Mouse (Mus musculus): ENCODE results near the gene Tacc2. TPM values are rescaled to one million over a fixed set of nuclear protein-coding genes. Genes with fewer than 3 reads are reported as not detected.

Gene Tacc2
- total and polyA plus RNA-seq, 2 experiments, result 10.0 to 14.3 TPM

- TF ChIP-seq CTCF (IDR thresholded peaks at IDR 0.05; ENCODE audit: low read depth, low read length) (no peak), POLR2A (IDR thresholded peaks at IDR 0.05; ENCODE audit: extremely low read depth, insufficient read depth, low read length) (no peak)
- no peak overlapping the region for H3K4me3 ChIP-seq (ENCODE audit: insufficient read depth, low read depth, low read length)
- no peaks in the 10 kb centered on the region for H3K79me2 ChIP-seq (ENCODE audit: control insufficient read depth, insufficient read depth, low read length)
- H3K27me3 ChIP-seq (ENCODE audit: control insufficient read depth, insufficient read depth, low read length), result no peaks in the 10 kb centered on the region
- H3K4me1 ChIP-seq (ENCODE audit: control insufficient read depth, insufficient read depth, low read length), result no peaks in the 10 kb centered on the region
- H3K36me3 ChIP-seq (ENCODE audit: control insufficient read depth, insufficient read depth, low read length), result peaks cover 17% of the 10 kb centered on the region
- no peak overlapping the region for H3K9ac ChIP-seq (ENCODE audit: low read depth, low read length)
- no peak overlapping the region for H3K27ac ChIP-seq (replicated peaks; ENCODE audit: insufficient read depth, low read depth, low read length)
- 80% methylated on average over 9 of the region's 9 CpGs for WGBS
- no peak for DNase-seq (ENCODE audit: extremely low read depth, low read depth, low spot score)
Measured at GRCm38 (mm10) chr7:130751678-130752077, 174.4 kb downstream of the Tacc2 start.

GRCm38 (mm10) chr7:130754790-130755189, 177.6 kb downstream of the Tacc2 start:
- Histone ChIP-seq H3K4me3 (ENCODE audit: insufficient read depth, low read depth, low read length) (no peak overlapping the region), H3K27me3 (ENCODE audit: control insufficient read depth, insufficient read depth, low read length) (no peaks in the 10 kb centered on the region), H3K36me3 (ENCODE audit: control insufficient read depth, insufficient read depth, low read length) (peaks cover 24% of the 10 kb centered on the region), H3K79me2 (ENCODE audit: control insufficient read depth, insufficient read depth, low read length) (no peaks in the 10 kb centered on the region), H3K27ac (replicated peaks; ENCODE audit: insufficient read depth, low read depth, low read length) (no peak overlapping the region), H3K4me1 (ENCODE audit: control insufficient read depth, insufficient read depth, low read length) (no peaks in the 10 kb centered on the region), H3K9ac (ENCODE audit: low read depth, low read length) (no peak overlapping the region)
- TF ChIP-seq POLR2A (IDR thresholded peaks at IDR 0.05; ENCODE audit: extremely low read depth, insufficient read depth, low read length), result no peak
- TF ChIP-seq CTCF (IDR thresholded peaks at IDR 0.05; ENCODE audit: low read depth, low read length), result peak; percentile 29; the same call in 1 of the 2 replicates
- WGBS, result 98% methylated on average over 2 of the region's 2 CpGs
- DNase-seq (ENCODE audit: extremely low read depth, low read depth, low spot score), result no peak

GRCm38 (mm10) chr7:130756343-130756835, 179.2 kb downstream of the Tacc2 start:
- Histone ChIP-seq H3K4me3 (ENCODE audit: insufficient read depth, low read depth, low read length) (no peak overlapping the region), H3K79me2 (ENCODE audit: control insufficient read depth, insufficient read depth, low read length) (no peaks in the 10 kb centered on the region), H3K36me3 (ENCODE audit: control insufficient read depth, insufficient read depth, low read length) (peaks cover 27% of the 10 kb centered on the region), H3K4me1 (ENCODE audit: control insufficient read depth, insufficient read depth, low read length) (no peaks in the 10 kb centered on the region), H3K27ac (replicated peaks; ENCODE audit: insufficient read depth, low read depth, low read length) (no peak overlapping the region), H3K9ac (ENCODE audit: low read depth, low read length) (no peak overlapping the region), H3K27me3 (ENCODE audit: control insufficient read depth, insufficient read depth, low read length) (no peaks in the 10 kb centered on the region)
- no peak for DNase-seq (ENCODE audit: extremely low read depth, low read depth, low spot score)
- TF ChIP-seq POLR2A (IDR thresholded peaks at IDR 0.05; ENCODE audit: extremely low read depth, insufficient read depth, low read length) (no peak), CTCF (IDR thresholded peaks at IDR 0.05; ENCODE audit: low read depth, low read length) (no peak)
- WGBS, result 93% methylated on average over 7 of the region's 7 CpGs

GRCm38 (mm10) chr7:130757326-130757865, 180.2 kb downstream of the Tacc2 start:
- no peaks in the 10 kb centered on the region for H3K4me1 ChIP-seq (ENCODE audit: control insufficient read depth, insufficient read depth, low read length)
- no peak for DNase-seq (ENCODE audit: extremely low read depth, low read depth, low spot score)
- H3K79me2 ChIP-seq (ENCODE audit: control insufficient read depth, insufficient read depth, low read length), result no peaks in the 10 kb centered on the region
- no peaks in the 10 kb centered on the region for H3K27me3 ChIP-seq (ENCODE audit: control insufficient read depth, insufficient read depth, low read length)
- TF ChIP-seq POLR2A (IDR thresholded peaks at IDR 0.05; ENCODE audit: extremely low read depth, insufficient read depth, low read length) (no peak), CTCF (IDR thresholded peaks at IDR 0.05; ENCODE audit: low read depth, low read length) (no peak)
- no peak overlapping the region for H3K9ac ChIP-seq (ENCODE audit: low read depth, low read length)
- 88% methylated on average over 11 of the region's 11 CpGs for WGBS
- H3K27ac ChIP-seq (replicated peaks; ENCODE audit: insufficient read depth, low read depth, low read length), result no peak overlapping the region
- no peak overlapping the region for H3K4me3 ChIP-seq (ENCODE audit: insufficient read depth, low read depth, low read length)
- peaks cover 20% of the 10 kb centered on the region; the same call in 1 of the 2 replicates for H3K36me3 ChIP-seq (ENCODE audit: control insufficient read depth, insufficient read depth, low read length)

GRCm38 (mm10) chr7:130762071-130762897, 185.0 kb downstream of the Tacc2 start:
- TF ChIP-seq CTCF (IDR thresholded peaks at IDR 0.05; ENCODE audit: low read depth, low read length) (peak; percentile 73), POLR2A (IDR thresholded peaks at IDR 0.05; ENCODE audit: extremely low read depth, insufficient read depth, low read length) (no peak)
- Histone ChIP-seq H3K27ac (replicated peaks; ENCODE audit: insufficient read depth, low read depth, low read length) (no peak overlapping the region), H3K9ac (ENCODE audit: low read depth, low read length) (no peak overlapping the region), H3K36me3 (ENCODE audit: control insufficient read depth, insufficient read depth, low read length) (peaks cover 20% of the 10 kb centered on the region; the same call in 1 of the 2 replicates), H3K79me2 (ENCODE audit: control insufficient read depth, insufficient read depth, low read length) (no peaks in the 10 kb centered on the region), H3K4me3 (ENCODE audit: insufficient read depth, low read depth, low read length) (no peak overlapping the region), H3K27me3 (ENCODE audit: control insufficient read depth, insufficient read depth, low read length) (no peaks in the 10 kb centered on the region), H3K4me1 (ENCODE audit: control insufficient read depth, insufficient read depth, low read length) (no peaks in the 10 kb centered on the region)
- peak; percentile 23 for DNase-seq (ENCODE audit: extremely low read depth, low read depth, low spot score)
- WGBS, result 58% methylated on average over 17 of the region's 17 CpGs

Measured in liver, adult 2 months (tissue).